Mouse (Mus musculus) lung, embryonic 14.5 days (tissue): ENCODE data around the gene Fam214b. TPM values are rescaled to one million over a fixed set of nuclear protein-coding genes. Genes with fewer than 3 reads are reported as not detected.
A peak's percentile ranks its signal among the peaks of the same experiment; 100 is the strongest.

Source experiments
- ATAC-seq: fragments of 200-750 bp; cut with Nextera tagmentation; 2 replicates; pipeline ENCODE4 v1.8.0; 2017; ENCODE audit warnings: mild to moderate bottlenecking, moderate TSS enrichment, moderate library complexity; ENCODE audit not compliant: insufficient read depth
- DNase-seq: peaks from one replicate; pipeline ENCODE4 v3.0.0-alpha.2; 2015
- H3K27ac ChIP-seq: fragments of 300-500 bp; sonication (generic); 2 replicates; pipeline ENCODE4 v1.5.1; 2014; ENCODE audit warnings: low read depth, mild to moderate bottlenecking, moderate library complexity
- H3K27me3 ChIP-seq: fragments of 300-500 bp; sonication (generic); 2 replicates; pipeline ENCODE4 v1.6.1; 2014; ENCODE audit warnings: low read length, control low read depth; ENCODE audit not compliant: insufficient read depth
- H3K36me3 ChIP-seq: fragments of 300-500 bp; sonication (generic); 2 replicates; pipeline ENCODE4 v1.6.1; 2014; ENCODE audit warnings: control low read depth; ENCODE audit not compliant: insufficient read depth
- H3K4me1 ChIP-seq: fragments of 300-500 bp; sonication (generic); 2 replicates; pipeline ENCODE4 v1.6.1; 2014; ENCODE audit warnings: antibody characterized with exemption, control low read depth; ENCODE audit not compliant: insufficient read depth
- H3K4me2 ChIP-seq: fragments of 300-500 bp; sonication (generic); 2 replicates; pipeline ENCODE4 v1.6.1; 2014; ENCODE audit warnings: mild to moderate bottlenecking
- H3K4me3 ChIP-seq: fragments of 300-500 bp; sonication (generic); 2 replicates; pipeline ENCODE4 v1.5.1; 2014; ENCODE audit warnings: low read depth, low read length
- H3K9ac ChIP-seq: fragments of 300-500 bp; sonication (generic); 2 replicates; pipeline ENCODE4 v1.6.1; 2014
- H3K9me3 ChIP-seq: fragments of 300-500 bp; sonication (generic); 2 replicates; pipeline ENCODE4 v1.6.1; 2016; ENCODE audit warnings: low read depth, low read length, control low read depth
- CTCF ChIP-seq: IDR thresholded peaks from 2 replicates; pipeline ENCODE4 v1.5.1; 2016; ENCODE audit warnings: antibody characterized with exemption, low read depth
- WGBS: fragments of 180-500 bp; shearing (Covaris S2); extraction: QIAGEN DNeasy Blood & Tissue Kit; methylation state at CpG from one replicate; pipeline ENCODE4 v1.1.7; 2014; 5-methylcytosine and 5-hydroxymethylcytosine counted together
- polyA plus RNA-seq: library from polyadenylated mRNA; unstranded; fragments of >200 nt; fragmentation: Nextera tagmentation; extraction: Ambion mirVana; gene quantifications from 2 replicates; pipeline ENCODE4 v1.2.1, GENCODE M21; 2014

Gene Fam214b
- polyA plus RNA-seq, 1 experiment from 2014 or later = 7.8 TPM

DNA sequence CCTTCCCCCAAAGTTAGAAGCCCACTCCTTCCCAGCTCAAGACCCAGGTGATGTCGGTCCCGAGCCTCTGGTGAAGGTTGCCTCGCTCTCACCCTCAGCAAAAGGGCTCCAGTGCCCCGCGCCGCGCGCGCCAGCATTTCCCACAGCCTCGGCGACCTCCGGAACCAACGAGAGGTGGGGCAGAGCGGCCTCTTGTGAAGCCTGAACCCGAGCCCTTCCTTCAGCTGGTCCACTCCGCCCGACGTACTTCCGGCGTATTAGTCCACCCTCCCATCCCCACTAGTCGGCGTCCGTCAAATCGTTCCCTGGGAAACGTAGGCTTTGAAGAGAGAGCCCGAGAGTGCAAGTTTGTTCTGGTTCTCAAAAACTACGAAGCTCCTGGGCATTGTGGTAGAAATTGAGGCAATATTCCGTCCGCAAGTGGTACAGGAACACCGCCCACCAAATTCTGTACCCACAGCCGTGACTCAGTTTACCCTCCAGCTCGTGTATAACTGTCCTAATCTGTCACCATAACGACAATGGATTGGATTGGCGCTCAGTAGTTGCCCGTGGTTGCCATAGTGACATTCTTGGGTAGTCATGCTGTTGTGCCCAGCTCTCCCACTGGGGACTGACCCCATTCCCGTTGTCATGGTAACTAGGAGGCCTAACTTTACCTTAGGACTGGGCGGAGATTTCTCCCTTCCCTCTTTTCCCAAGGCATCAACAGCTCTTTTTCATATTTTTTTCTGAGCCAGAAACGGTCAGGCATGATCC, 14.6 kb downstream of the Fam214b start, which contains the start of gene Stoml2:
Gene Stoml2, minus strand, starts transcription at position 474 of the 759 bp plus-strand sequence.
- Histone ChIP-seq H3K4me3 (peak within 1 kb of the TSS; percentile 67), H3K4me1 (peaks cover 5% of the 10 kb centered on the region; the same call in 1 of the 2 replicates), H3K9ac (peak within 1 kb of the TSS; percentile 83), H3K36me3 (peaks cover 61% of the 10 kb centered on the region), H3K9me3 (no peaks in the 10 kb centered on the region), H3K27me3 (no peaks in the 10 kb centered on the region), H3K4me2 (peak within 1 kb of the TSS; percentile 73), H3K27ac (peak within 1 kb of the TSS; percentile 88)
- ATAC-seq (peak; percentile 98), DNase-seq (peak; percentile 97)
- under 1% methylated on average over 38 of the region's 38 CpGs for WGBS
- peak; percentile 62 for TF ChIP-seq CTCF

DNA sequence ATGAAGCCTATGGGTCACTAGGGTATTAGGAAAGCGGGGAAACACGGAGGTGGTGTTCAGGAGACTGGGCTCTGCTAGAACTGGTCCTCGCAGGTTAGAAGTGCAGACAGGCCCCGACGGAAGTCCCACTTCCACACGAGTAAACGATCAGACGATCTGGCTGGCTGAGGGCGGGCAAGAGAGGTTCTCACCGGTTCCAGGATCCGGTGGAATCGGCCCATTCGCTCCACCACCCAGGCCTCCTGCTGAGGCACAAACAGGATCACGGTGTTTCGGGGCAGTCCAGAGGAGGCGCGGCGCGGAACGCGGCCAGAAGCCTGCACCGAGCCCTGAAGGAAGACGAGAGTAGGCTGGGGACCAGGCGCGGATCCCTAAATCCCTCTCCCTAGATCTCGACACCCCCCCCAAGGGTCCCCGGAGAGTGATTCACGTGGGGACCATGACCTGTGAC, 15.2 kb downstream of the Fam214b start:
- H3K27me3 ChIP-seq = no peaks in the 10 kb centered on the region
- ATAC-seq (peak; percentile 65), DNase-seq (no peak)
- H3K36me3 ChIP-seq = peaks cover 55% of the 10 kb centered on the region
- H3K9ac ChIP-seq = peak overlapping the region; percentile 83
- H3K4me3 ChIP-seq = peak overlapping the region; percentile 67
- peaks cover 5% of the 10 kb centered on the region; the same call in 1 of the 2 replicates for H3K4me1 ChIP-seq
- peak overlapping the region; percentile 73 for H3K4me2 ChIP-seq
- TF ChIP-seq CTCF = no peak
- 1% methylated on average over 28 of the region's 28 CpGs for WGBS
- no peaks in the 10 kb centered on the region for H3K9me3 ChIP-seq
- H3K27ac ChIP-seq = peak overlapping the region; percentile 78

- H3K36me3 ChIP-seq = peaks cover 54% of the 10 kb centered on the region
- peaks cover 5% of the 10 kb centered on the region; the same call in 1 of the 2 replicates for H3K4me1 ChIP-seq
- DNase-seq = no peak
- no peak for ATAC-seq
- H3K9ac ChIP-seq = peak overlapping the region; percentile 83
- peak overlapping the region; percentile 73 for H3K4me2 ChIP-seq
- no peaks in the 10 kb centered on the region for H3K27me3 ChIP-seq
- 63% methylated on average over 9 of the region's 9 CpGs for WGBS
- H3K9me3 ChIP-seq = no peaks in the 10 kb centered on the region
- TF ChIP-seq CTCF = no peak
- H3K4me3 ChIP-seq = peak overlapping the region; percentile 67
- peak overlapping the region; percentile 78; the same call in 1 of the 2 replicates for H3K27ac ChIP-seq
These were observed 15.7 kb downstream of the Fam214b start for GRCm38 (mm10) chr4:43030352-43030751.

DNA sequence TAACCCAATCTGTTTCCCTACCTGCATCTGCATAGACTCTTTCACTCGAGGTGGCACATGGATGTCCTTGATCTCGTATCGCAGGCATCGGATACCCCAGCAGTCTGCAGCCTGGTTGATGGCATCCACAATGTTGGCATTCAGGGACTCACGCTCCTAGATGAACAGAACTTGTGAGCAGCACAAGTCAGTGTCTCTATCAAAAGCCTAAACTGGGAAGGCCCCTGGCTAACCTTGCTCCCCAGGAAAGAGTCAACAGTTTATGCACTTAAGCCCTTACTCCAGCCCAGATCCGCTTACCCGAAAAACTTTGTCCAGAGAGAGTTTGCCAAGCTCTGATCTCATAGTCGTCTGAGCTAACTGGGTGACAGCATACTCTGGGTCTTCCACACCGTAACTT, 16.3 kb downstream of the Fam214b start:
- DNase-seq (no peak), ATAC-seq (no peak)
- H3K9me3 ChIP-seq = no peaks in the 10 kb centered on the region
- 0 out of 2 replicates have a peak overlapping the region, but pooled peaks have one; percentile 67 for H3K4me3 ChIP-seq
- peaks cover 7% of the 10 kb centered on the region; the same call in 1 of the 2 replicates for H3K4me1 ChIP-seq
- no peak overlapping the region for H3K9ac ChIP-seq
- H3K27me3 ChIP-seq = no peaks in the 10 kb centered on the region
- no peak for TF ChIP-seq CTCF
- WGBS = 91% methylated on average over 9 of the region's 9 CpGs
- H3K36me3 ChIP-seq = peaks cover 51% of the 10 kb centered on the region
- H3K4me2 ChIP-seq = peak overlapping the region; percentile 73
- H3K27ac ChIP-seq = no peak overlapping the region

- ATAC-seq (no peak), DNase-seq (no peak)
- no peaks in the 10 kb centered on the region for H3K9me3 ChIP-seq
- TF ChIP-seq CTCF = no peak
- H3K4me1 ChIP-seq = peaks cover 9% of the 10 kb centered on the region; the same call in 1 of the 2 replicates
- 95% methylated on average over 7 of the region's 7 CpGs for WGBS
- no peak overlapping the region for H3K4me3 ChIP-seq
- H3K27ac ChIP-seq = no peak overlapping the region
- H3K9ac ChIP-seq = no peak overlapping the region
- H3K4me2 ChIP-seq = no peak overlapping the region
- H3K27me3 ChIP-seq = no peaks in the 10 kb centered on the region
- peaks cover 45% of the 10 kb centered on the region for H3K36me3 ChIP-seq
These were observed 16.9 kb downstream of the Fam214b start for GRCm38 (mm10) chr4:43029121-43029520.

GRCm38 (mm10) chr4:43025084-43025960, 20.7 kb downstream of the Fam214b start, which contains the start of gene Pigo:
Gene Pigo, minus strand, starts transcription at chr4:43025819.
- H3K4me3 ChIP-seq = peak within 1 kb of the TSS; percentile 62
- H3K27me3 ChIP-seq = no peaks in the 10 kb centered on the region
- H3K9me3 ChIP-seq = no peaks in the 10 kb centered on the region
- DNase-seq (peak; percentile 98), ATAC-seq (peak; percentile 94)
- peak within 1 kb of the TSS; percentile 56 for H3K9ac ChIP-seq
- peak within 1 kb of the TSS; percentile 92 for H3K27ac ChIP-seq
- WGBS = 6% methylated on average over 42 of the region's 42 CpGs
- TF ChIP-seq CTCF = peak; percentile 87
- peaks cover 67% of the 10 kb centered on the region for H3K36me3 ChIP-seq
- H3K4me2 ChIP-seq = peak within 1 kb of the TSS; percentile 71
- 0 out of 2 replicates have a peak, but pooled peaks cover 4% of the 10 kb centered on the region for H3K4me1 ChIP-seq
